Mouse (Mus musculus) thymus, adult 2 months (tissue): ENCODE measurements around the gene Slc35f1. TPM values are rescaled to one million over a fixed set of nuclear protein-coding genes. Genes with fewer than 3 reads are reported as not detected.

Source experiments
- DNase-seq: peaks from one replicate; pipeline ENCODE4 v3.0.0; 2021
- H3K27ac ChIP-seq: fragments of 200-500 bp; 2 replicates; pipeline ENCODE4 v1.5.1; 2012; ENCODE audit warnings: low read length, control low read depth; ENCODE audit not compliant: control insufficient read depth, insufficient read depth
- H3K27me3 ChIP-seq: fragments of 200-500 bp; 2 replicates; pipeline ENCODE4 v1.6.1; 2012; ENCODE audit warnings: mild to moderate bottlenecking, low read length, moderate library complexity, mixed read lengths; ENCODE audit not compliant: control insufficient read depth, insufficient read depth
- H3K36me3 ChIP-seq: fragments of 200-500 bp; 2 replicates; pipeline ENCODE4 v1.6.1; 2012; ENCODE audit warnings: mild to moderate bottlenecking, low read length, moderate library complexity; ENCODE audit not compliant: control insufficient read depth, insufficient read depth
- H3K4me1 ChIP-seq: fragments of 200-500 bp; replicated peaks from 2 replicates; pipeline ENCODE4 v1.6.1; 2012; ENCODE audit warnings: low read length; ENCODE audit not compliant: control insufficient read depth, insufficient read depth
- H3K4me3 ChIP-seq: fragments of 200-500 bp; 2 replicates; pipeline ENCODE4 v1.5.1; 2012; ENCODE audit warnings: mild to moderate bottlenecking, low read length, control low read depth, moderate library complexity; ENCODE audit not compliant: control insufficient read depth, insufficient read depth
- CTCF ChIP-seq: fragments of 200-500 bp; IDR thresholded peaks from 2 replicates; pipeline ENCODE4 v1.5.1; 2012; ENCODE audit warnings: mild to moderate bottlenecking, control low read depth, low read length, moderate library complexity, borderline replicate concordance; ENCODE audit not compliant: control insufficient read depth, poor library complexity, insufficient read depth; ENCODE audit errors: extremely low read depth
- POLR2A ChIP-seq: fragments of 200-500 bp; IDR thresholded peaks from 2 replicates; pipeline ENCODE4 v1.6.1; 2012; ENCODE audit warnings: mild to moderate bottlenecking, low read length, control low read depth, moderate library complexity; ENCODE audit not compliant: control insufficient read depth, poor library complexity, insufficient read depth; ENCODE audit errors: extremely low read depth
- WGBS: fragments of 180-500 bp; shearing (Covaris S2); methylation state at CpG from one replicate; pipeline ENCODE4 v1.1.7; 2018; 5-methylcytosine and 5-hydroxymethylcytosine counted together
- polyA plus RNA-seq: library from polyadenylated mRNA; depleted of rRNA; stranded (reverse); fragments of >200 nt; gene quantifications from 2 replicates; pipeline ENCODE4 v1.2.3, GENCODE M21; 2012

Gene Slc35f1
- polyA plus RNA-seq, 1 experiment = 0.22 TPM

- H3K27ac ChIP-seq = no peak overlapping the region
- no peak overlapping the region for H3K4me3 ChIP-seq
- no peak for DNase-seq
- 80% methylated on average over 2 of the region's 2 CpGs for WGBS
- no peaks in the 10 kb centered on the region for H3K36me3 ChIP-seq
- no peaks in the 10 kb centered on the region for H3K4me1 ChIP-seq
- TF ChIP-seq CTCF (no peak), POLR2A (no peak)
- H3K27me3 ChIP-seq = no peaks in the 10 kb centered on the region
These were observed 132.6 kb downstream of the Slc35f1 start for GRCm38 (mm10) chr10:52822909-52823308.

- no peak overlapping the region for H3K27ac ChIP-seq
- no peak overlapping the region for H3K4me3 ChIP-seq
- TF ChIP-seq CTCF (no peak), POLR2A (no peak)
- no peaks in the 10 kb centered on the region for H3K27me3 ChIP-seq
- no peaks in the 10 kb centered on the region for H3K36me3 ChIP-seq
- no peaks in the 10 kb centered on the region for H3K4me1 ChIP-seq
- DNase-seq = no peak
- 80% methylated on average over 4 of the region's 4 CpGs for WGBS
These were observed 135.4 kb downstream of the Slc35f1 start for GRCm38 (mm10) chr10:52825746-52826145.

- 75% methylated on average over 2 of the region's 2 CpGs for WGBS
- H3K27ac ChIP-seq = no peak overlapping the region
- DNase-seq = no peak
- H3K36me3 ChIP-seq = no peaks in the 10 kb centered on the region
- no peaks in the 10 kb centered on the region for H3K27me3 ChIP-seq
- TF ChIP-seq CTCF (no peak), POLR2A (no peak)
- no peaks in the 10 kb centered on the region for H3K4me1 ChIP-seq
- H3K4me3 ChIP-seq = no peak overlapping the region
These were observed 150.5 kb downstream of the Slc35f1 start for GRCm38 (mm10) chr10:52840819-52841218.

GRCm38 (mm10) chr10:52851994-52852393 lies 161.7 kb downstream of the Slc35f1 start:
- Histone ChIP-seq H3K4me3 (no peak overlapping the region), H3K27ac (no peak overlapping the region), H3K27me3 (no peaks in the 10 kb centered on the region), H3K4me1 (no peaks in the 10 kb centered on the region), H3K36me3 (no peaks in the 10 kb centered on the region)
- no peak for DNase-seq
- TF ChIP-seq POLR2A (no peak), CTCF (no peak)

- no peaks in the 10 kb centered on the region for H3K4me1 ChIP-seq
- no peaks in the 10 kb centered on the region for H3K36me3 ChIP-seq
- H3K4me3 ChIP-seq = no peak overlapping the region
- no peak for DNase-seq
- H3K27me3 ChIP-seq = no peaks in the 10 kb centered on the region
- no peak overlapping the region for H3K27ac ChIP-seq
- WGBS = 91% methylated on average over 2 of the region's 2 CpGs
- TF ChIP-seq CTCF (no peak), POLR2A (no peak)
These were observed 170.5 kb downstream of the Slc35f1 start for GRCm38 (mm10) chr10:52860851-52861250.

GRCm38 (mm10) chr10:52864936-52865335 lies 174.6 kb downstream of the Slc35f1 start:
- no peaks in the 10 kb centered on the region for H3K4me1 ChIP-seq
- no peaks in the 10 kb centered on the region for H3K27me3 ChIP-seq
- H3K4me3 ChIP-seq = no peak overlapping the region
- DNase-seq = no peak
- 95% methylated on average over 5 of the region's 5 CpGs for WGBS
- H3K27ac ChIP-seq = no peak overlapping the region
- H3K36me3 ChIP-seq = no peaks in the 10 kb centered on the region
- no peak for TF ChIP-seq CTCF
- TF ChIP-seq POLR2A = no peak

GRCm38 (mm10) chr10:52871110-52871509 lies 180.8 kb downstream of the Slc35f1 start:
- TF ChIP-seq POLR2A (no peak), CTCF (no peak)

More at GRCm38 (mm10) chr10:52871110-52871509, 180.8 kb downstream of the Slc35f1 start:
- H3K4me3 ChIP-seq = no peak overlapping the region
- H3K27ac ChIP-seq = no peak overlapping the region
- H3K4me1 ChIP-seq = no peaks in the 10 kb centered on the region
- DNase-seq = no peak
- H3K36me3 ChIP-seq = no peaks in the 10 kb centered on the region
- no peaks in the 10 kb centered on the region for H3K27me3 ChIP-seq
